Mouse (Mus musculus) 3134 (cell line): ENCODE data around the gene Dpf1.

ENCODE experiments used
- DNase-seq: peaks from one replicate; pipeline ENCODE4 v3.0.0-alpha.2; 2011; ENCODE audit warnings: low spot score; ENCODE audit not compliant: insufficient read length; ENCODE audit errors: extremely low read depth

The Dpf1 gene

DNA sequence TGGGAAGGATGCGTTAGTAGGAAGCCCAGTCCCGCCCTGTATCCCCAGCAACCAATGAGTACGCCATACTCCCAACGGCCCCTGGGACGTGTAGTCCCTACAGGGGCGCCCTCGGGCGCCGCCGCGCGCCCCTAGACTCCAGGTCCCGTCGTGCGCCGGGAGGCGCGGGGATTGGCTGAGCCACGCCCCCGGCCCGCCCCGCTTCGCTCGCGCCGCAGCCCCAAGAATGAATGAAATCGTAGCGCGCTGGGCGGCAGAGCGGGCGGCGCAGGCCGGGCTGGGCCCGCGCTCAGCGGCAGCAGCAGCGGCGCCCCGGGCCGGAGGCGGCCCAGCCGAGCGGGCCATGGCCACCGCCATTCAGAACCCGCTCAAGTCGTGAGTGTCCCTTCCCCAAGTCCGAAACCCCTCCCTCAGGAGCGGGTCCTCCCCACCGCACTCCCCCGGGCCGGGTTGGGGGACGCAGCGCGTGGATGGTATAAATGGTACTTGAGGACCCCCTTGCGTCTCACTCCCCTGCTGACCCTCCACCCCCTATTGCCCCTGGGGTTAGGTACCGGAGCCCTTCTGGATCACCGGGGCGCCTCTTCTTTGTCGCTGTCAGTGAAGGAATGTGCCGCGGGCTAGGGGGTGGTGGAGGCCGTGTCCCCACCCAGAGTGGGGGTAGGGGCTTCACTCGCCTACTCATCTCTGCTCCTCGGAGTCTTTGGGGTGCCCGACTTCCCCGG, at the start of gene Dpf1:
Dpf1 (plus strand) TSS at position 214 of the 725 bp plus-strand sequence.
- no peak for DNase-seq

- no peak for DNase-seq
These were observed 47.9 kb upstream of the Dpf1 start for GRCm38 (mm10) chr7:29255875-29256274.

DNA sequence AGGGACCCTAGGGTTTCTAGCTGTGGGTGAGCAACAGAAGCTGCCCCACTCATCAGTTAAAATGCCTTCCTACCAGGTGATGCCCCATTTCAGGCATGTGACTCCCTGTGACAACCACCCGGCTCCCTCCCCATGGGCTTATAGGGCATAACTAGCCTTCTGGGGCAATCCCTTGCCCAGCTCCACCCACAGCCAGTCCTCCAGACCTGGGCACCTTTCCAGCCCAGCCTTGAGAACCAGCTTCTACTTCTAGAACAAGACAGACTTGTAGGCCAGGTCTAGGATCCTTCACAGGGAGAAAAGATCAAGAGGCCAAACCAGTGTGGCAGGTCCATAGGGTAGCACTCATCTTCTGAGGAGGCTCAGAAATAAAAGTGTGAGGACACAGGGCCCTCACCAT, 46.4 kb upstream of the Dpf1 start:
- DNase-seq = peak; percentile 40

DNA sequence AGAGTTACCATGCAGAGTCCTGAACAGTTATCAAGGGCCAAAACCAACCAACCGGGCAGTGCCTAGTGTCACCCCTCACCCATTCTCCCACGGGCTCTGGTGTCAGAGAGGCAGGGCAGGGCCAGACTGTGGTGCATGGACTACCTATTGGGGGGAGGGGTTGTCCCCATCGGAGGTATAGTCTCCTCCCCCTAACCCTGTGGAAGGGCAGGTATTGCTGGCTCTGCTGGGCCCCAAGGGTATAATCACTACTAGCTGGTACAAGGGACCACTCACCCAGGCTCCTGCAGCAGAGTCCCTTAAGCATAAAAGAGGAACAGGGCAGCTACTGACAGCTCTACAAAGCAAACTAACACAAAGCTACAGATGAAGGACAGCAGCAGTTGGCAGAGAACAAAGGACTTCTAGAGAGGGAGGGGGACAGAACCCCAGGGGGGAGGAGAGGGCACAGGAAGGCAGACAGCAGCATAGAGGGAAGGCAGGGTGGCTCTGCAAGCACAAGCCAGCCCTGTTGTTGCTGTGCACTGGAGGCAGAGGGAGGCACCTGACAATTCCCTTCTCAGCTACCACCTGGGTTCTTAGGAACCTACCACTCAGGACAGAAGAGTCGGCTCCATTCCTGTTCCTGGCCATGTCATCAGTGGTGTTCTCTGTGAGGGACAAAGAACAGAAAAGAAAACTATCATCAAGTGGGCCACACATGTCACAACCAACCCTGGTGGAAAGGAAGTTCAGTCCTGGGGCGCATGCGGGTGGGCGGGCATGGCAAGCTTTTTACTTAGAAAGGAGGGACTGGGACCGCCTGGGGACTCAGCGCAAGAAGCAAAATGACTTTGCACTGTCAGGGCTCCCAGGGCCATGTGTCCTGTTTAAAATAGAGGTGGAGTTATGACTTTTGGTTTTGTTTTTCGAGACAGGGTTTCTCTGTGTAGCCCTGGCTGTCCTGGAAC, 43.7 kb upstream of the Dpf1 start:
- no peak for DNase-seq

GRCm38 (mm10) chr7:29262151-29262550, 41.6 kb upstream of the Dpf1 start:
- DNase-seq = no peak

GRCm38 (mm10) chr7:29263831-29264230, 39.9 kb upstream of the Dpf1 start:
- DNase-seq = no peak

DNA sequence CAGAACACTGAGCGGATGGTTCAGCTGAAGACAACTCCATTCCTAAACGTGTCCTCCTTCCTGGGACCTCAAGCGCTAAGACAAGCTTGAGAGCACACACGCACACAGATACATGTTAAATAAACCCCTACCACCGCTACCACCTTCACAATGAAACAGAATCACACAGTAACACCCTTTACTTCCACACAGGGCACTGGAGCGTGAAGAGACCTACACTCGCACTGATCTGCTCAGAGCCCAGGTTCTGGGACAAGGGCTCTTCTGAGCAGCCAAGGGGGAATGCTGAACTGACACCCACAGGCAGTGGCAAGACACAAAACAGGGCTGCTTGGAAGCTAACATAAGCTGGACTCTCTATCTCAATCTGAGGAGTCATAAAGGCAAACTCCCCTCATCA, 38.1 kb upstream of the Dpf1 start:
- no peak for DNase-seq

DNA sequence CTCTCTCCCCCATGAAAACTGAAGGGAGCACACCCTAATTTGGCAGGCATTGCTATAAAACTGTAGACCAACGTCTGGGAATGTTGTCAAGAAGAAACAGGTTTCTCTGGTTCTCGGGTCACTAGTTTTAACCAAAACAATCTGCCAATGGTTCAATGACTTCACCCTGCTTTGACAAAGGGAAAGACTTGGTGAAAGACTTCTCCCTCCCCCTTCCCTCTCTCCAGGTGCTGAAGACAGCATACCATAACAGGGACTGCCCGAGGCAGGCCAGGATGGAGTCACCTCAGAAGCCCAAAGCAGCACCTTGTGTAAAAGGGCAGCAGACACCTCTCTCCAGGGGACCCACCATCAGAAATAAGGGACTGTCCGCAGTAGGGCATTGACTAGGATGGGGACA, 36.8 kb upstream of the Dpf1 start:
- DNase-seq = no peak

- no peak for DNase-seq
These were observed 33.3 kb upstream of the Dpf1 start for GRCm38 (mm10) chr7:29270445-29270844.

- DNase-seq = no peak
These were observed 31.9 kb upstream of the Dpf1 start for GRCm38 (mm10) chr7:29271687-29272465.

- no peak for DNase-seq
These were observed 27.0 kb upstream of the Dpf1 start for GRCm38 (mm10) chr7:29276715-29277114.

DNA sequence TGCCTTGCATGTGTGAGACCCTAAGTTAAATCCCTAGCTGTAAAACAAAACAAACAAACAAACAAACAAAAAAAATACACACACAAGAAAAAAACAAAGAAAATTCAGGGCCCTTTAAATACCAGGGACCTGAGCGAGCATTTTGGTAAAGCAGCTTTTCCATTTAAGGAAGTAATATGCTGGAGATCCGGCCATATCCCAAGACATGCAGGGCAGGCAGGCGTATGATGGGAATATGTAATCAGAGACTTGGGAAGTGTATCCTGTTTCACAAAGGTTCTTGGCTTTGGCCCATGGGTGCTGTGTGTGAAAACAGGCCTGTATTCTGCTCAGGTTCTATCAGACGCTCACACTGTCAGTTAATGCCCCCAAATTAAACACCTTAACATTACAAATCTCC, 26.2 kb upstream of the Dpf1 start:
- DNase-seq = no peak

GRCm38 (mm10) chr7:29279261-29279660, 24.5 kb upstream of the Dpf1 start:
- DNase-seq = no peak

DNA sequence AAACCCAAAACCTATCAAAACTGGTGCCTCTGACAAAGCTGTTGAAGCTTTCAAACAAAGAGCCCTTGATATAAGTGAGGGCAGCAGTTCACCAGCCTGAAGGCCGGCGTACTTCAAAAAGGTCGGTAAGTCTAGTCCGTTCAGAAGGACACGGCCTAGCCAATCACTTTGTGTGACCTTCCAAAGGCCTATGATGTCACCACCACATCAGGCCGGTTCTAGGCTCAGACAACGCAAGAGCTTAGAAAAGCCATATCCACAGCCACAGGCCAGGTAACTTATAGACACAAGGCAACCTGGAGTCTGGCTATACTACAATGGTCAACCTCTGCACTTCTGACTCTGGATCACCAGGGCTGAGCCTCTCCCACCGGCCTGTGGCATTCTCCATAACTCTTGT, 23.8 kb upstream of the Dpf1 start:
- DNase-seq = no peak

DNA sequence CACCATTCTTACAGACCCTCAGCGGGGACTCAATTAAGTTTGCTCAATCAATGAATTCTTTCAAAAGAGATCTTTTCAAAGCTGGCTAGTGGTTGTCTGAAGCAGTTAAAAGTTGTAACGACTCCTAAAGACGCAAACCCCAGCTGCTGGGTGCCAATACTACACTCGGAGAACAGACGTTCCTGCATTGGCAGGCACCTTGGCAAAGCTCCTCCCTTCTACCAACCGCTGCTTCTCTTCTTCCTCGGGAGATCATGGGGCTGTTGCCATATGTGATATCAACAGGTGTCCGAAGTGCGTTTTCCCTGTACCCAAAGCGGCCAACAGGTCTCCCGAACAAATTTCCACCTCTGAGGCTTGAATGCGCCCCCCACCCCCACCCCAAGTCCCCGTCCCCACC, 22.9 kb upstream of the Dpf1 start:
- DNase-seq = no peak

GRCm38 (mm10) chr7:29281201-29282073, 22.3 kb upstream of the Dpf1 start, which contains the start of gene Spint2:
Spint2 (minus strand) TSS chr7:29281912.
- DNase-seq = no peak

DNA sequence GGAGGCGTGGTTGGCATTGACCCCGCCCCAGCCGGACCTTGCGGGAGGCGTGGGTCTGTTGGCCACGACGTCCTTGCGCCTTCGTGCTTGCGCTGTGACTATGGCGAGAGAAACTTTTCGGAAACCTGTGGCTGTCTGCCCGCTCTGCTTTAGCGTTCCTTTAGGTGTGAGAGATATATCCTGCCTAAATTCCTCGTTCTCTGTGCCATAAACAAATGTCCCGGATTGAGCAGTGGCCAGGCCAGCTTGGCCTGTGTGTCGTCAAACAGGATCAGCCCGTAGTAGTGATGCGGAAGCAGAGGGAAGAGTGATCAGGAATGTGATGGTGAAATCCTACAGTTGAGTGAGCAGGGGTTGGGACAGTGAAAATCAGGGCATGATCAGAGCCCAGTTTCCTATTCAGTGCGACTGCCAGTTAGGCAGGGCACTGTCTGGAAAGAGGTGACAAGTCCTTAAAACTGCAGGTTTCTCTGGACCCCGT, 21.6 kb upstream of the Dpf1 start:
- DNase-seq = no peak

- no peak for DNase-seq
These were observed 19.9 kb upstream of the Dpf1 start for GRCm38 (mm10) chr7:29283876-29284275.

DNA sequence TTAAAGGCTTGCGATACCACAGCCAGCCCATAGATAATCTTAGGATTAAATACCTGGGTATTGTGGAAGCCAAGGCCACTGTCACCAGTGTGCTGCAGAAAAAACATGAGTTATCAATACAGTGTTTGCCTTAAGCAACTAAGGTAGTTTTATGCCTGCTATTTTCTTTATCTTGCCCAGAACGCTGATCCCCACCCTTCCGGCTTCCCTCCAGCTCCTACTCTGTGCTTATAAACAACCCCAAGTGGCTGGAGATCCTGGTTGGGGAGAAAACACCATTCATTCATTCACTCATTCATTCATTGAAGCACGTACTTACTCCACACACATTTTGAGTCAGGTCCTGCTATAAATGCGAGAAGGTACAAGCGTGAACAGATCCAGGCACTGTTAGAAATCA, 19.2 kb upstream of the Dpf1 start:
- no peak for DNase-seq

DNA sequence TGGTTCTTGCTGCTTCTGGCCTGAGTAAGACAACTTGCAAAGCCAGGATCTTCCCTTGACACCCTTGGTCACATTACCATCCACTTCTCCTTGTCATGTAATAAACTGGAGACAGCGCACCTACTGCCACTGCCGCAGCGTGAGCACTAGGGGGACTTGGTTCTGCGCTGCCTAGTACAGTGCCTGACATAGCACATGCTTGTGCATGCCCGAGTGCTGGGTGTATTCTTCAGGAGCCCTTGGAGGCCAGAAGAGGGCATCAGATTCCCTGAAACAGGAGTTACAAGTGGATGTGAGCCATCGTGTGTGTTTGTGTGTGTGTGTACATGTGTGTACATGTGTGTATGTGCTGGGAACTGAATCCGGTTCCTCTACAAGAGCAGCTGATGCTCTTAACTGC, 16.3 kb upstream of the Dpf1 start:
- DNase-seq = no peak
